Mouse (Mus musculus) cerebellum, adult (tissue): ENCODE measurements around the gene Adgrl1.
A peak's percentile ranks its signal among the peaks of the same experiment; 100 is the strongest.

Experiments
- ATAC-seq: cut with Nextera tagmentation; 2 replicates; pipeline ENCODE4 v1.9.2; 2017; ENCODE audit warnings: mild to moderate bottlenecking, moderate library complexity, mixed read lengths; ENCODE audit not compliant: insufficient number of reproducible peaks, low FRiP score, low TSS enrichment

The Adgrl1 gene

GRCm38 (mm10) chr8:83899363-83900252 is at the start of gene Adgrl1:
Gene Adgrl1 (plus strand): TSS chr8:83900105.
- ATAC-seq = peak; percentile 71

GRCm38 (mm10) chr8:83852329-83852728 is 47.6 kb upstream of the Adgrl1 start:
- no peak for ATAC-seq

GRCm38 (mm10) chr8:83853323-83854050 is 46.4 kb upstream of the Adgrl1 start:
- ATAC-seq = no peak

GRCm38 (mm10) chr8:83856486-83857065 is 43.3 kb upstream of the Adgrl1 start:
- no peak for ATAC-seq

- no peak for ATAC-seq
These were observed 37.3 kb upstream of the Adgrl1 start for GRCm38 (mm10) chr8:83862439-83863268.

- ATAC-seq = peak; percentile 81
These were observed 24.8 kb upstream of the Adgrl1 start for GRCm38 (mm10) chr8:83874881-83875655.

- ATAC-seq = peak; percentile 71
These were observed 24.3 kb upstream of the Adgrl1 start for GRCm38 (mm10) chr8:83875656-83876040.

- ATAC-seq = peak; percentile 21; the same call in 1 of the 2 replicates
These were observed 23.6 kb upstream of the Adgrl1 start for GRCm38 (mm10) chr8:83876080-83876837.

- ATAC-seq = no peak
These were observed 23.1 kb upstream of the Adgrl1 start for GRCm38 (mm10) chr8:83876838-83877223.

GRCm38 (mm10) chr8:83888409-83888808 is 11.5 kb upstream of the Adgrl1 start:
- no peak for ATAC-seq

- no peak for ATAC-seq
These were observed 7.8 kb upstream of the Adgrl1 start for GRCm38 (mm10) chr8:83892061-83892460.

- no peak for ATAC-seq
These were observed 6.0 kb upstream of the Adgrl1 start for GRCm38 (mm10) chr8:83893915-83894314.

- ATAC-seq = no peak
These were observed 4.0 kb upstream of the Adgrl1 start for GRCm38 (mm10) chr8:83895894-83896293.

GRCm38 (mm10) chr8:83896461-83896860 is 3.4 kb upstream of the Adgrl1 start:
- no peak for ATAC-seq

GRCm38 (mm10) chr8:83897211-83897610 is 2.7 kb upstream of the Adgrl1 start:
- ATAC-seq = no peak

- no peak for ATAC-seq
These were observed 1.4 kb upstream of the Adgrl1 start for GRCm38 (mm10) chr8:83898456-83898855.

GRCm38 (mm10) chr8:83898985-83899362 is 931 bp upstream of the Adgrl1 start:
- ATAC-seq = peak; percentile 37

GRCm38 (mm10) chr8:83900266-83900956 is 506 bp downstream of the Adgrl1 start:
- no peak for ATAC-seq
